Mouse (Mus musculus) heart, postnatal 36 days (tissue): ENCODE measurements around the gene Fbl. TPM values are rescaled to one million over a fixed set of nuclear protein-coding genes. Genes with fewer than 3 reads are reported as not detected.
"Not testable (repeated sequence)": the region's sequence is repeated elsewhere in the genome, so short reads cannot be mapped to it uniquely, and the experiment has no call there.

Experiments
- DNase-seq, 2 experiments: peaks; one replicate each; pipeline ENCODE4 v3.0.0; 2021 to 2022
- intact Hi-C: fragments of 180-260 bp; cut with DNase I; formaldehyde crosslinking; loops from one replicate; pipeline ENCODE4 v1.15.1; 2025
- total RNA-seq, 2 experiments: library from RNA; stranded (reverse); gene quantifications; 2 replicates each; pipeline ENCODE4 v1.2.3; 2021

Fbl gene
- 10 to 100 TPM; 32.0 to 33.5 TPM for total RNA-seq

GRCm38 (mm10) chr7:28169489-28170422, at the start of gene Fbl:
TSS of gene Fbl (plus strand) at chr7:28169710.
- intact Hi-C loops, result loop anchor here (2.0 kb wide), 1 partner anchor 119 kb away; the partner anchor contains the start of gene Psmc4
- peak; percentile 88 to 90 for DNase-seq

DNA sequence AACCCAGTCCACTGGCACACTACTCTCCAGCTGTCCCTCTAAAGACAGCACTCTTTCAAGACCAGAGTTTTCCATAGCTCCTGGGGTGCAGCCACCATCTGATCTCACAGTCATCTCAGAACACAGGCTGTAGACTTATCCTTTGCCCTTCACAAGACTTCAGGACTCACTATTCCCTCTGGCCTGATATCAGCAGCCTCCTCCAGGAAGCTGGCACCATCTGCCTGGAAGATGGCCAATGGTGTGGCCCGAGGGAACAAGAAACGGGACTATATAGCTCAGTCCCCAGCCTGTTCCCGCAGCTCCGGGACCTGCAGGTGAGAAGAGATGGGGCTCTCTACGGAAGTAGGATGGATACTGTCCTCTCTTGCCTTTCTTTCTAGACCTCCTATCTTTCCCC, 40.3 kb upstream of the Fbl start, which contains the start of gene 9530053A07Rik:
9530053A07Rik (plus strand) TSS at position 301 of the 400 bp plus-strand sequence.
- intact Hi-C loops, result no loop called here

DNA sequence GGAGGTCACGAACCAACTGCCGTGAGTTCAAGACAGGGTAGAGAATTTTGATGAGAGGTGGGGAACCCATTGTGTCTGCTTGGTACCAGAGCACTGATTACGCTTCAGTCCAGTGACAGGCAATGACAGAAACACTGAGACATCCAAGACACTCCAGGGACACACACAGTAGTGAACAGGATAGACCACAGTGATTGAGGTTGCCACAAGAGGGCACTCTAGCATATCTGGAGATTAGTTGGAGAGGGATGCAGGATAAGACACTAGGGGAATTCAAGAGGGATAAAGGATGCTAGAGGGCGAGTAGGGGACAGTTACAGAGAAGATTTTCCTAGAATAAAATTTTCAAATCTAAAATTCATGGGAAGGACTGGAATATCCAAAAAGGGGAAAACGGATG, 31.9 kb upstream of the Fbl start:
- intact Hi-C loops, result no loop called here
- peak in 1 of 2 experiments; percentile 13 for DNase-seq

More for the DNA sequence above, 40.3 kb upstream of the Fbl start, which contains the start of gene 9530053A07Rik:
- DNase-seq, result no peak

GRCm38 (mm10) chr7:28148263-28148662, 21.2 kb upstream of the Fbl start:
- intact Hi-C loops, result loop anchor here (1.0 to 5.0 kb wide), 4 partner anchors 20 to 151 kb away; partner anchors contain the start of gene Psmc4
- DNase-seq, result peak; percentile 61 to 77

DNA sequence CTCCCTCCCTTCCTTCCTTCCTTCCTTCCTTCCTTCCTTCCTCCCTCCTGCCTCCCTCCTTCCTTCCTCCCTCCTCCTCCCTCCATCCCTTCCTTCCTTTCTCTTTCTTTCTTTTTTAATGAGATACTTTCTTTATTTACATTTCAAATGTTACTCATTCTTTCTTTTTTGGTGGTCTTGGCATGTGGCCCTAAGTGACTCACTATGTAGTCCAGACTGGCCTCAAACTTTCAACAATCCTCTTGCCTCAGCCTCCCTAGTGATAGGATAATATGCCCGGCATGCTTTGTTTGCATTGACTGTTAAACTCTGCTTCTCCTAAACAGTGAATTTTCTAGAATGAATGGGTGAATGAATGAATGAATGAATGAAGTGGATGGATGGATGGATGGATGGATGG, 19.7 kb upstream of the Fbl start:
- intact Hi-C loops, result loop anchor here (5.0 kb wide), 1 partner anchor 98 kb away; the partner anchor contains the start of gene Psmc4
- DNase-seq, result no peak

- intact Hi-C loops, result no loop called here
- DNase-seq, result peak; percentile 18 to 29
Observed at GRCm38 (mm10) chr7:28151584-28152221, 17.8 kb upstream of the Fbl start.

- DNase-seq, intact Hi-C loops: not testable (repeated sequence)
Observed at GRCm38 (mm10) chr7:28153595-28153994, 15.9 kb upstream of the Fbl start.

- intact Hi-C loops, result loop anchor here (2.0 kb wide), 1 partner anchor 52 kb away; no protein-coding TSS in a partner anchor
Observed at GRCm38 (mm10) chr7:28159292-28159691, 10.2 kb upstream of the Fbl start.

DNA sequence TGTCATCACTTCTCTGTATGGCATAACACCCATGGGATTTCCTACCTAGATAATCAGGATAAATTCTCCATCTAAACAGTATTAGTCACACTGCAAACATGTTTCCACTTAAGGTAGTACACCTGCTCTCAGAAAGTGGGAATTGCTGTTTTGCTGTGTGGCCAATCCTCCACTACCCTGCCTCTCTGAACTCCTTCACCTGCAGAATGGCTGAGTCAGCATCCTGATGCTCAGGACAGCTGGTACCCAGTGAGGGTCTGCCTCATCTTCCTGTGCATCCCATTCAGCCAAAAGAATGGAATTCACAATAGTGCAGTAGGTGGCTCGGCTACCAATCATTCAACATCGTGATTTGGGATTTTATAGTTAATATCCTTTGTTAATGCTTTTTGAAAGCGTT, 9.6 kb upstream of the Fbl start:
- intact Hi-C loops, result loop anchor here (2.0 kb wide), 1 partner anchor 53 kb away; no protein-coding TSS in a partner anchor
- DNase-seq, result no peak

More at GRCm38 (mm10) chr7:28159292-28159691, 10.2 kb upstream of the Fbl start:
- DNase-seq, result no peak

DNA sequence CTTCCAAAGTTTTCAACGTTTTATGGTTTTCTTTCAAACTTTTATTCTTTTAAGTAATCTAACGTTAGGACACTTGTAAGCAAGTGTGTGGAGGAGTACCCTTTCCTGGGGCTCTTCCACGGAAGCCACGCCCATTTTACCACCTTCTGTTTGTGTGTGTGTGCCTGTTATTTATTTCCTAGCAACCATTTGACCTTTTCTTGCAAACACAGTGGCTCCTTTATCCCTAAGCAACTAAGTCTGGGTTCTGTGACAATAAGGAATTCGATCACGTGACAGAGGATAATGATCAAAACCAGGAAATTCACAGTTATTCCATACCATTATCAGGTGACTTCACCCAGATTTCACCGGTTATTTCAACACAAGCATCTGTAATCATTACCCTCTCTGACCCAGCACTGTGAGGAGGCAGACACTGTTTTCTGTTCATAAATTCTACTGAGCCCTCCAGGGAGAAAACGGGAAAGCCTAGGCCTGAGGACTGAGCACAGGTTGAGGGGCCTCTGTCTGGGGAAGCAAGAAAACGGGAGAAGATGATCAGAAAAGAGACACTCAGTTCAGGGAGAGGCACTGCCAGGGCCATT, 8.3 kb upstream of the Fbl start:
- intact Hi-C loops, result no loop called here
- no peak for DNase-seq

GRCm38 (mm10) chr7:28165406-28165805, 4.1 kb upstream of the Fbl start:
- no peak for DNase-seq
- intact Hi-C loops, result no loop called here

- peak; percentile 62 to 67 for DNase-seq
- intact Hi-C loops, result loop anchor here (1.0 to 2.0 kb wide), 2 partner anchors 20 to 118 kb away; partner anchors contain the start of gene Psmc4
Observed at GRCm38 (mm10) chr7:28168320-28169115, 992 bp upstream of the Fbl start.

DNA sequence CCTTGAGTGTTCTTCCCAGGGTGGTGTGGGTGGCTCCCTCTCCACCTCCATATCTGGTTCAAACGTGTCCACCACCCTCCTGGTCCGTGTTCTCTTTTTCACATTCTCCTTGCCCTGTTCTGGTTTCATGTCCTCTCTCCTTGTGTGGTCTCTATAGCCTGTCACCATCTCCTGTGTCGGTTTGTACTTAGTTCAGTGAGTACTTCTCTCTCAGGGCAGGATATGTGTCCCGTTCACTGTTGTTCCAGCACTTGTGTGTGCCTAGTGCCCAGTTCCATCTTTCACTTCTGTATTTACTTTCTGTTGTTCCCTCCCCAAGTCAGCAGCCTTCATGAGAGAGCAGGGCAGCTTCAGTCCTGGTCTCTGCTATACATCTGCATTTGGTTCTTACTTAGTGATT, 5.8 kb downstream of the Fbl start:
- no peak for DNase-seq
- intact Hi-C loops, result no loop called here

DNA sequence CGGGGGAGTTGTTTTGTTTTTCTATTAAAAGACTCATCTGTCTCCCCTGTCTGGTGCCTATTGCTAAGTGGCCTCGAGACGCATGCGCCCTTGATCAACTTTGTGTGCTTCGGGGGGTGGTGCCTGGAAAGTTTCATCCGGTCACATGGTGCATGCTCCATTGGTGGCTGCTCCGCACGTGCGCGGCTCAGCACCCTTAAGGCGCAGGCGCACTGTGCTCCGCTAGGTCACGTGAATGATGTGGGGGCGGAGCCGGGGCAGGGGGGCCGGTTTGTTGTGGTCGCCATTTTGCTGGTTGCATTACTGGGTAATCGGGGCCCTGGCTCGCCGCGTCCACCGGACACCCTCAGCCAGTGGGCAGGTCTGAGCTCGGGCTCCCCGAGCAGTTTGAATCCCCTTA, 9.7 kb downstream of the Fbl start, which contains the start of gene Dyrk1b:
Dyrk1b (plus strand) TSS at position 242 of the 400 bp plus-strand sequence.
- intact Hi-C loops, result no loop called here
- DNase-seq, result peak; percentile 98

GRCm38 (mm10) chr7:28179741-28180377, 10.3 kb downstream of the Fbl start:
- intact Hi-C loops, result no loop called here
- peak; percentile 90 to 92 for DNase-seq

DNA sequence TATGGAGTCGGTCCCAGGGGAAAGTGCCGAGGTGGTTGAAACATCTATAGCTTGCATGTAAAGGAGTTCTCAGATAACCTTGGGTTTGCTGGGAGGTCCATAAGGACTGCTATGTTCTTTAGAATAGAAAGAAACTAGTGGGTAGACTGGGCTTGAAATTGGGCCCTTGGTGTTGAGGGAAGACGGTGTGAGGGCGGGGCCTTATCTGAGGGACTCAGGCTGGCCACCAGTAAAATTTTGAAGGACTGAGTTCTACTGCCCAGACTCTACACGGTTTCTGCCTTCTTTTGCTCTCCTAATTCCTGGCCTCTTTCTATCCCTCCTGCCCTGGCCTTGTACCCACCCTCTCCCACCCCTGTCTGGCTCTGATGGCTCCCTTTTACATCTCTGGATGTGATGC, 11.4 kb downstream of the Fbl start:
- DNase-seq, result no peak
- intact Hi-C loops, result no loop called here

GRCm38 (mm10) chr7:28181376-28181775, 11.9 kb downstream of the Fbl start:
- no peak for DNase-seq
- intact Hi-C loops, result no loop called here

GRCm38 (mm10) chr7:28182320-28182719, 12.8 kb downstream of the Fbl start:
- no peak for DNase-seq
- intact Hi-C loops, result no loop called here

DNA sequence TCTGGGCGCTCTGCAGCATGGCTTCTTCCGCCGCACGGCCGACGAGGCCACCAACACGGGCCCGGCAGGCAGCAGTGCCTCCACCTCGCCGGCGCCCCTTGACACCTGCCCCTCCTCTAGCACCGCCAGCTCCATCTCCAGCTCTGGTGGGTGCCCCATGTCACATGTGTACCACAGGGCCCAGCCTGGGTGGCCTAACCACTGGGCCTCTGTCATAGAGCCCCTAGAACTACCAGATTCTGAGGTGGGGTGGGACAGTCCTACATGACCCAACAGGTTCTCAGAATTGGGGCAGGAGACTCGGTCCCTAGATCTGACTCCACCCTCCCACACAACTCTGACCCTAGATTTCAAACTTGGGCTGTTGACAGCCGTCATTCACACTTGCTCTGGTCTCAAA, 16.4 kb downstream of the Fbl start:
- no peak for DNase-seq
- intact Hi-C loops, result no loop called here
